In genomic region chr4:84623312-84623711, GRCm38 (mm10) we compare ENCODE assay signal across 19 mouse cellular contexts. TPM values are rescaled to one million over a fixed set of nuclear protein-coding genes. Genes with fewer than 3 reads are reported as not detected.
DNase-seq lines count a peak whose midpoint lies in the region; ATAC-seq lines count a peak whose summit lies in the region.
"Had no signal": no experiment of that assay in that cellular context is flagged by ENCODE, and none has a peak within 500 bp of the region (broad histone marks: within the 10 kb centered on the region; RNA-seq: fewer than 3 reads in every experiment).

No protein-coding gene starts in this region.

- H3K27me3 ChIP-seq in heart, embryonic 11.5 days (ENCODE audit: control insufficient read depth, insufficient read depth, low read length): no peaks in the 10 kb centered on the region
- no peaks in the 10 kb centered on the region for H3K27me3 ChIP-seq in kidney, embryonic 14.5 days (ENCODE audit: control insufficient read depth, insufficient read depth, low read length)
- H3K27me3 ChIP-seq: embryonic facial prominence, embryonic 13.5 days; hindbrain, embryonic 12.5 days had no signal

- peak; percentile 91 for DNase-seq in heart, adult 11 months
- DNase-seq in kidney, postnatal 14 days: no peak
- peak; percentile 13 for DNase-seq in lung, postnatal 36 days
- DNase-seq in lung, postnatal 10 days: no peak
- no peak for DNase-seq in thymus, postnatal 14 days
- DNase-seq: adrenal gland, adult 2 months; adrenal gland, postnatal 25 days; cerebellum, adult 18-20 months; cerebellum, adult 9-11 months; cerebellum, postnatal 36 days; forebrain, postnatal 0 days; heart, postnatal 10 days; heart, postnatal 4 days had no signal

- no peak overlapping the region for H3K27ac ChIP-seq in heart, embryonic 11.5 days (ENCODE audit: low read depth, low read length)
- H3K27ac ChIP-seq in kidney, embryonic 14.5 days (ENCODE audit: low read depth, low read length): no peak overlapping the region
- H3K27ac ChIP-seq: embryonic facial prominence, embryonic 13.5 days; forebrain, embryonic 12.5 days; hindbrain, embryonic 12.5 days had no signal

- H3K36me3 ChIP-seq in heart, embryonic 11.5 days (ENCODE audit: control insufficient read depth, insufficient read depth, low read length): no peaks in the 10 kb centered on the region
- no peaks in the 10 kb centered on the region for H3K36me3 ChIP-seq in kidney, embryonic 14.5 days (ENCODE audit: control insufficient read depth, insufficient read depth, low read length)
- H3K36me3 ChIP-seq: embryonic facial prominence, embryonic 13.5 days; forebrain, embryonic 12.5 days; hindbrain, embryonic 12.5 days had no signal

- H3K4me2 ChIP-seq in heart, embryonic 11.5 days: no peak overlapping the region
- H3K4me2 ChIP-seq in kidney, embryonic 14.5 days (replicated peaks; ENCODE audit: low read depth, low read length): no peak overlapping the region
- H3K4me2 ChIP-seq: embryonic facial prominence, embryonic 13.5 days; forebrain, embryonic 12.5 days; hindbrain, embryonic 12.5 days had no signal

- 73% methylated on average over 5 of the region's 5 CpGs for WGBS in heart, embryonic 11.5 days (ENCODE audit: insufficient replicate concordance)
- WGBS in kidney, embryonic 14.5 days: 27% methylated on average over 5 of the region's 5 CpGs

- no peak for ATAC-seq in heart, embryonic 11.5 days (replicated peaks; ENCODE audit: insufficient number of reproducible peaks, low FRiP score, low TSS enrichment)
- peak; percentile 71; the same call in 1 of the 2 replicates for ATAC-seq in kidney, embryonic 14.5 days (ENCODE audit: low FRiP score, low TSS enrichment)
- ATAC-seq: forebrain, postnatal 0 days; hindbrain, embryonic 16.5 days had no signal

- no peaks in the 10 kb centered on the region for H3K4me1 ChIP-seq in heart, embryonic 11.5 days (ENCODE audit: control insufficient read depth, insufficient read depth, low read length)
- H3K4me1 ChIP-seq in kidney, embryonic 14.5 days (ENCODE audit: control insufficient read depth, insufficient read depth, low read length): 0 out of 2 replicates have a peak, but pooled peaks cover 5% of the 10 kb centered on the region
- H3K4me1 ChIP-seq: forebrain, embryonic 12.5 days; hindbrain, embryonic 12.5 days had no signal

- H3K9me3 ChIP-seq in heart, embryonic 11.5 days (replicated peaks; ENCODE audit: control insufficient read depth, low read length): no peaks in the 10 kb centered on the region
- no peaks in the 10 kb centered on the region for H3K9me3 ChIP-seq in kidney, embryonic 14.5 days (ENCODE audit: control insufficient read depth, low read length)
- H3K9me3 ChIP-seq: embryonic facial prominence, embryonic 13.5 days; forebrain, embryonic 12.5 days; hindbrain, embryonic 12.5 days had no signal

- no peak overlapping the region for H3K4me3 ChIP-seq in heart, embryonic 11.5 days (ENCODE audit: low read depth, low read length)
- no peak overlapping the region for H3K4me3 ChIP-seq in kidney, embryonic 14.5 days (ENCODE audit: low read length)
- H3K4me3 ChIP-seq: embryonic facial prominence, embryonic 13.5 days; forebrain, embryonic 12.5 days; hindbrain, embryonic 12.5 days had no signal

- H3K9ac ChIP-seq in heart, embryonic 11.5 days (ENCODE audit: low read depth, low read length): no peak overlapping the region
- no peak overlapping the region for H3K9ac ChIP-seq in kidney, embryonic 14.5 days (ENCODE audit: low read depth, low read length)
- H3K9ac ChIP-seq: embryonic facial prominence, embryonic 13.5 days; forebrain, embryonic 12.5 days; forebrain, postnatal 0 days; hindbrain, embryonic 12.5 days had no signal

RNA-seq across cellular contexts. Expression of gene Bnc2, which starts 51.8 kb away (rescaled TPM):
- polyA plus RNA-seq in heart, embryonic 11.5 days (2014; fragmentation: Nextera tagmentation; extraction: Ambion mirVana): 1.7 and 2.9 TPM in 2 replicates
- 12.2 and 14.0 TPM in 2 replicates for polyA plus RNA-seq in kidney, embryonic 14.5 days (2014; fragmentation: Nextera tagmentation; extraction: Ambion mirVana)

Comparison
In these comparisons a context has a peak if more than half of its experiments do, and no peak if none do; other contexts are left out.
1. DNase-seq: peak in heart, adult 11 months (single experiment) and lung, postnatal 36 days (single experiment); none in kidney, postnatal 14 days (single experiment), lung, postnatal 10 days (single experiment) and thymus, postnatal 14 days (single experiment).